Mouse (Mus musculus): Measurements from ENCODE around the gene Tiam2. TPM values are rescaled to one million over a fixed set of nuclear protein-coding genes. Genes with fewer than 3 reads are reported as not detected.
A peak's percentile ranks its signal among the peaks of the same experiment; 100 is the strongest.

The Tiam2 gene
- polyA plus RNA-seq, 1 experiment, result 0.35 TPM

DNA sequence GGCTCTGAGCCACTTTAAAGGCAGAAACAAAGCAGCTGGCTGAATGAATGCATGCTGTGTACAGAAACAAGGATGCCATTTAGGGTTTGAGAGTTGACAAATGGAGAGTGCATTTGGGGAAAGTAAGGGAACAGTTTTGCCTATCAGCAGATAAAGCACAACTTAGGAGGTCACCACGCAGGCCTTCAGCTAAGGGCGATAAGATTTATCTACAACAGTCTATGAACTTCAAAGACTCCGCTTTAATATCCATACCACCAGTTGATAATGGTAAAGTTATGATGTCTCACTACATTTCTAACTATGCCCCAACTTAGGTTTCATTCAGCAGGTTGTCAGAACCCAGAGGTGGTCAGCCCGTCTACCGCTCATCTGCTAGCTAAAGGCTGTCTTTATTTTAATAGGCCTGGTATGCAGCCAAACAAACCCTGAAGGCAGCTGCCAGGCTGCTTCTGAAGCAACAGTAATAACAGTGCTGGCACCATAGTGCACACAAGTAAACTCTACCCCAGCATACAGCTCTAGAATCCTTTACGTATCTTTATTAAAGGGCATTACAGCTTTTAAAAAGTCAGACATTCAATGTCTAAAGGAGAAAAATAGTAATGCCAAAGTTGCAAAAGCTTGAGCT is 201.6 kb downstream of the Tiam2 start:
- no peaks in the 10 kb centered on the region for H3K9me3 ChIP-seq
- H3K4me1 ChIP-seq, result peaks cover 32% of the 10 kb centered on the region
- no peak for TF ChIP-seq GATA1 (IDR thresholded peaks at IDR 0.05; ENCODE audit: borderline replicate concordance, low read length)
- TF ChIP-seq FLI1 (IDR thresholded peaks at IDR 0.05; ENCODE audit: low read length), result no peak
- no peak overlapping the region for H3K4me3 ChIP-seq (replicated peaks)
- no peaks in the 10 kb centered on the region for H3K27me3 ChIP-seq (replicated peaks)
- peaks cover 39% of the 10 kb centered on the region for H3K36me3 ChIP-seq (replicated peaks; ENCODE audit: low read length)

DNA sequence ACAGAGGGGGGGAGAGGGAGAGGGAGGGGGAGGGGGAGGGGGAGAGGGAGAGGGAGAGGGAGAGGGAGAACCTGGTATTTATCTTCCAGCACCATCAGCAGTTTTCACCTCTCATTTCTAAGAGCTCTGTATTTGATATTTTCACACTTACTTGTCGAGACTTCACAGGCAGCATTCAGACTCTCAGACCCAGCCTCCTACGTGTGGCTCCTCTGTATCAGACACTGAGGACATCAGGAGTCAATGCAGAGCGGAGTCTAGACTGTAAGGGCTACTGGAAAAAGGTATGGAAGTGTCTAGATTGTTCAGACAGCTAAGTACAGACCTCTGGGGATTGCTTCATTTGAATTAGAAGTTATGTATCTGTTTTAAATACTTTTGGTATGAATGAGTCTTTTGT is 203.2 kb downstream of the Tiam2 start:
- Histone ChIP-seq H3K4me3 (replicated peaks) (no peak overlapping the region), H3K4me1 (peaks cover 32% of the 10 kb centered on the region), H3K9me3 (no peaks in the 10 kb centered on the region), H3K27me3 (replicated peaks) (no peaks in the 10 kb centered on the region), H3K36me3 (replicated peaks; ENCODE audit: low read length) (peaks cover 40% of the 10 kb centered on the region)
- TF ChIP-seq GATA1 (IDR thresholded peaks at IDR 0.05; ENCODE audit: borderline replicate concordance, low read length), result no peak
- no peak for TF ChIP-seq FLI1 (IDR thresholded peaks at IDR 0.05; ENCODE audit: low read length)

DNA sequence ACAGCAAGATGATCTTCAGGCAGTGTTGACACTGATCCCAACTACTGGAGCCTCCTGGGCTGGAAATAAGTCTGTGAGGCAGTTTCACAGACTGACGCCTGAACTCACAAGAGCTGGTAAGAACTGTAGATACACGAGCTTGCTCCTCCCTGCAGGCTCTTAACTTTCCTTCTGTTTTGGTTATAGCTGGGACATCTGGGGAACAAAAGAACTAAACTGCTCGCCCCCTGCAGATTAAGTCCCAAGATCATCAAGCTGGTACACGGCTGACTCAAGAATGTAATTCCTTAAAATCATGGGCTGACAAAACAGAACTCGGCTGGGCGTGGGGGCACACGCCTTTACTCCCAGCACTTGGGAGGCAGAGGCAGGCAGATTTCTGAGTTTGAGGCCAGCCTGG is 204.2 kb downstream of the Tiam2 start:
- Histone ChIP-seq H3K27me3 (replicated peaks) (no peaks in the 10 kb centered on the region), H3K36me3 (replicated peaks; ENCODE audit: low read length) (peaks cover 40% of the 10 kb centered on the region), H3K9me3 (no peaks in the 10 kb centered on the region), H3K4me1 (peaks cover 35% of the 10 kb centered on the region), H3K4me3 (replicated peaks) (no peak overlapping the region)
- no peak for TF ChIP-seq GATA1 (IDR thresholded peaks at IDR 0.05; ENCODE audit: borderline replicate concordance, low read length)
- no peak for TF ChIP-seq FLI1 (IDR thresholded peaks at IDR 0.05; ENCODE audit: low read length)

GRCm38 (mm10) chr17:3531641-3532040 is 205.3 kb downstream of the Tiam2 start:
- no peaks in the 10 kb centered on the region for H3K27me3 ChIP-seq (replicated peaks)
- no peaks in the 10 kb centered on the region for H3K9me3 ChIP-seq
- no peak for TF ChIP-seq GATA1 (IDR thresholded peaks at IDR 0.05; ENCODE audit: borderline replicate concordance, low read length)
- H3K4me1 ChIP-seq, result peaks cover 29% of the 10 kb centered on the region
- no peak overlapping the region for H3K4me3 ChIP-seq (replicated peaks)
- peaks cover 34% of the 10 kb centered on the region for H3K36me3 ChIP-seq (replicated peaks; ENCODE audit: low read length)

- TF ChIP-seq FLI1 (IDR thresholded peaks at IDR 0.05; ENCODE audit: low read length) (no peak), GATA1 (IDR thresholded peaks at IDR 0.05; ENCODE audit: borderline replicate concordance, low read length) (no peak)
- Histone ChIP-seq H3K27me3 (replicated peaks) (no peaks in the 10 kb centered on the region), H3K36me3 (replicated peaks; ENCODE audit: low read length) (peaks cover 30% of the 10 kb centered on the region), H3K9me3 (no peaks in the 10 kb centered on the region), H3K4me1 (peaks cover 29% of the 10 kb centered on the region), H3K4me3 (replicated peaks) (no peak within 1 kb of the TSS)
Measured at GRCm38 (mm10) chr17:3532254-3532653, 205.9 kb downstream of the Tiam2 start, which contains the start of gene Cldn20. TSS of gene Cldn20 (plus strand) at chr17:3532554.

- H3K27me3 ChIP-seq (replicated peaks), result no peaks in the 10 kb centered on the region
- no peak overlapping the region for H3K4me3 ChIP-seq (replicated peaks)
- peaks cover 33% of the 10 kb centered on the region for H3K36me3 ChIP-seq (replicated peaks; ENCODE audit: low read length)
- no peak for TF ChIP-seq FLI1 (IDR thresholded peaks at IDR 0.05; ENCODE audit: low read length)
- TF ChIP-seq GATA1 (IDR thresholded peaks at IDR 0.05; ENCODE audit: borderline replicate concordance, low read length), result no peak
- H3K4me1 ChIP-seq, result peaks cover 32% of the 10 kb centered on the region
- H3K9me3 ChIP-seq, result no peaks in the 10 kb centered on the region
Measured at GRCm38 (mm10) chr17:3533425-3533824, 207.1 kb downstream of the Tiam2 start.

DNA sequence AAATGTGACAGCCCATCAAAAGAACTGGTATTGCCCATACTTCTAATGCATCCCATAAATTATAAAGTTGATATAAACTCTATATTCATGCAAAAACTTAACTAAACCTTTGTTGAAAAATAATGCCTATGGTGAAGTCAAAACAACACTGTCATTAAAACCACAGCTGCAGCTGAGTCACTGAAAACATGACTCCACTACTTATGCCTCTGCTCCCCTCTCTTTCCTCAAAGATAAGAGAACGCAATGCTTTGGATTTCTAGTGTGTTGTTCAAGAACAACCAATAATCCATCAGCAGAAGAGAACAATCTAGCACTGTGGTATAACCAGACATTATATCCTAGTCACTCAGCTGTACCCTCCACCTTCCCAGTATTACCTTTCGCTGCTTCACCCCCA is 213.9 kb downstream of the Tiam2 start:
- Histone ChIP-seq H3K27me3 (replicated peaks) (no peaks in the 10 kb centered on the region), H3K4me1 (peaks cover 40% of the 10 kb centered on the region), H3K4me3 (replicated peaks) (peak overlapping the region; percentile 0), H3K9me3 (no peaks in the 10 kb centered on the region), H3K36me3 (replicated peaks; ENCODE audit: low read length) (peaks cover 43% of the 10 kb centered on the region)
- no peak for TF ChIP-seq GATA1 (IDR thresholded peaks at IDR 0.05; ENCODE audit: borderline replicate concordance, low read length)

DNA sequence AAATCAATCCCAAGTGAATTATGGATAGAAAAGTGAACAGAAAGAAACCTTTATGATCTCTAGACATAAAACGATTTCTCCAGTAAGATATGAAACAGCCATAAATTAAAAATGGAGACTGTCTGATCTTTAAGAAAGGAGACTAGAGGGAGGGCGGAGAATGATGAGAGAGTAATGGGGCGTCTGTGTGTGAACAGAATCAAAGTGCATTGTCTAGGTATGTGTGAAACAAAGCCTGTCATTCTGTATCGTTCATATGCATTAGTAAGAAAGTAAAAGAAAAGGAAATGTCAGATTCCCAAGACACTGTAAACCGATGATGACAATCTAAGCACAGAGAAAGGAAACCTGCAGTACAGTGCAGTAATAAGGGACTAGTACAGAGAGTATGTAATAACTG is 214.7 kb downstream of the Tiam2 start:
- Histone ChIP-seq H3K36me3 (replicated peaks; ENCODE audit: low read length) (peaks cover 43% of the 10 kb centered on the region), H3K9me3 (no peaks in the 10 kb centered on the region), H3K4me1 (peaks cover 42% of the 10 kb centered on the region), H3K27me3 (replicated peaks) (no peaks in the 10 kb centered on the region), H3K4me3 (replicated peaks) (no peak overlapping the region)
- TF ChIP-seq FLI1 (IDR thresholded peaks at IDR 0.05; ENCODE audit: low read length) (no peak), GATA1 (IDR thresholded peaks at IDR 0.05; ENCODE audit: borderline replicate concordance, low read length) (no peak)

- H3K36me3 ChIP-seq (replicated peaks; ENCODE audit: low read length), result peaks cover 35% of the 10 kb centered on the region
- H3K9me3 ChIP-seq, result no peaks in the 10 kb centered on the region
- H3K27me3 ChIP-seq (replicated peaks), result no peaks in the 10 kb centered on the region
- H3K4me3 ChIP-seq (replicated peaks), result no peak overlapping the region
- H3K4me1 ChIP-seq, result peaks cover 31% of the 10 kb centered on the region
- TF ChIP-seq GATA1 (IDR thresholded peaks at IDR 0.05; ENCODE audit: borderline replicate concordance, low read length) (no peak), FLI1 (IDR thresholded peaks at IDR 0.05; ENCODE audit: low read length) (no peak)
Measured at GRCm38 (mm10) chr17:3547725-3548124, 221.4 kb downstream of the Tiam2 start.

GRCm38 (mm10) chr17:3556251-3556650 is 229.9 kb downstream of the Tiam2 start:
- TF ChIP-seq GATA1 (IDR thresholded peaks at IDR 0.05; ENCODE audit: borderline replicate concordance, low read length) (no peak), FLI1 (IDR thresholded peaks at IDR 0.05; ENCODE audit: low read length) (no peak)
- H3K36me3 ChIP-seq (replicated peaks; ENCODE audit: low read length), result peaks cover 29% of the 10 kb centered on the region
- H3K27me3 ChIP-seq (replicated peaks), result no peaks in the 10 kb centered on the region
- H3K9me3 ChIP-seq, result no peaks in the 10 kb centered on the region
- peaks cover 22% of the 10 kb centered on the region for H3K4me1 ChIP-seq
- peak overlapping the region; percentile 80 for H3K4me3 ChIP-seq (replicated peaks)

Measured in megakaryocyte, embryonic 14.5 days (primary cell).